Mouse (Mus musculus) heart, postnatal 0 days (tissue): ENCODE measurements around the gene Gm11034. TPM values are rescaled to one million over a fixed set of nuclear protein-coding genes. Genes with fewer than 3 reads are reported as not detected.

ENCODE experiments used
- ATAC-seq: fragments of 200-750 bp; cut with Nextera tagmentation; 2 replicates; pipeline ENCODE4 v1.8.0; 2017; ENCODE audit warnings: low read depth, moderate number of reproducible peaks, moderate library complexity; ENCODE audit not compliant: insufficient read depth
- DNase-seq: peaks from one replicate; pipeline ENCODE4 v3.0.0-alpha.2; 2016; ENCODE audit warnings: low spot score
- H3K27ac ChIP-seq: fragments of 300-500 bp; sonication (generic); 2 replicates; pipeline ENCODE4 v1.5.1; 2014; ENCODE audit warnings: low read depth, mild to moderate bottlenecking
- H3K27me3 ChIP-seq: fragments of 300-500 bp; sonication (generic); 2 replicates; pipeline ENCODE4 v1.6.1; 2014; ENCODE audit warnings: low read length, mixed read lengths; ENCODE audit not compliant: control insufficient read depth, insufficient read depth
- H3K36me3 ChIP-seq: fragments of 300-500 bp; sonication (generic); replicated peaks from 2 replicates; pipeline ENCODE4 v1.6.1; 2014; ENCODE audit warnings: low read length, mixed read lengths; ENCODE audit not compliant: control insufficient read depth, insufficient read depth
- H3K4me1 ChIP-seq: fragments of 300-500 bp; sonication (generic); 2 replicates; pipeline ENCODE4 v1.6.1; 2014; ENCODE audit warnings: antibody characterized with exemption; ENCODE audit not compliant: control insufficient read depth, insufficient read depth
- H3K4me2 ChIP-seq: fragments of 300-500 bp; sonication (generic); 2 replicates; pipeline ENCODE4 v1.6.1; 2014; ENCODE audit warnings: low read depth, mild to moderate bottlenecking, low read length, moderate library complexity
- H3K4me3 ChIP-seq: fragments of 300-500 bp; sonication (generic); 2 replicates; pipeline ENCODE4 v1.5.1; 2014; ENCODE audit warnings: low read depth, low read length
- H3K9ac ChIP-seq: fragments of 300-500 bp; sonication (generic); replicated peaks from 2 replicates; pipeline ENCODE4 v1.6.1; 2014; ENCODE audit warnings: low read depth, low read length, mixed read lengths
- H3K9me3 ChIP-seq: fragments of 300-500 bp; sonication (generic); replicated peaks from 2 replicates; pipeline ENCODE4 v1.6.1; 2016; ENCODE audit warnings: low read length; ENCODE audit not compliant: control insufficient read depth
- CTCF ChIP-seq: IDR thresholded peaks from 2 replicates; pipeline ENCODE4 v1.5.1; 2016; ENCODE audit warnings: antibody characterized with exemption, control low read depth, low read depth
- EP300 ChIP-seq: IDR thresholded peaks from 2 replicates; pipeline ENCODE4 v1.6.1; 2016; ENCODE audit warnings: antibody characterized with exemption, low read depth
- WGBS: fragments of 180-500 bp; shearing (Covaris S2); extraction: QIAGEN DNeasy Blood & Tissue Kit; methylation state at CpG from one replicate; pipeline ENCODE4 v1.1.7; 2014; 5-methylcytosine and 5-hydroxymethylcytosine counted together
- polyA plus RNA-seq: library from polyadenylated mRNA; unstranded; fragments of >200 nt; fragmentation: Nextera tagmentation; extraction: Ambion mirVana; gene quantifications from 2 replicates; pipeline ENCODE4 v1.2.1, GENCODE M21; 2015
- total RNA-seq: library from RNA; depleted of rRNA; stranded (reverse); fragments of >200 nt; gene quantifications from 2 replicates; pipeline ENCODE4 v1.2.3, GENCODE M21; 2014; ENCODE audit warnings: low replicate concordance; rRNA removed

The Gm11034 gene
- total RNA-seq: not detected in 2 replicates
- not detected in 2 replicates for polyA plus RNA-seq

GRCm38 (mm10) chr8:72213536-72213935, at the start of gene Gm11034:
Gene Gm11034, minus strand, starts transcription at chr8:72213636.
- Histone ChIP-seq H3K4me3 (no peak within 1 kb of the TSS), H3K27ac (no peak within 1 kb of the TSS), H3K4me1 (no peaks in the 10 kb centered on the region), H3K9me3 (no peaks in the 10 kb centered on the region), H3K4me2 (no peak within 1 kb of the TSS), H3K9ac (no peak within 1 kb of the TSS), H3K27me3 (no peaks in the 10 kb centered on the region), H3K36me3 (no peaks in the 10 kb centered on the region)
- TF ChIP-seq CTCF: no peak
- no peak for TF ChIP-seq EP300
- DNase-seq: no peak
- 67% methylated on average over 4 of the region's 4 CpGs for WGBS
- ATAC-seq: no peak

- no peak for ATAC-seq
- Histone ChIP-seq H3K4me2 (no peak overlapping the region), H3K4me1 (peaks cover 11% of the 10 kb centered on the region), H3K9ac (no peak overlapping the region), H3K27me3 (no peaks in the 10 kb centered on the region), H3K36me3 (no peaks in the 10 kb centered on the region), H3K4me3 (no peak overlapping the region), H3K27ac (no peak overlapping the region), H3K9me3 (no peaks in the 10 kb centered on the region)
- DNase-seq: no peak
- WGBS: 93% methylated on average over 2 of the region's 2 CpGs
- TF ChIP-seq CTCF: no peak
- TF ChIP-seq EP300: no peak
Observed at GRCm38 (mm10) chr8:72262756-72263155, 49.3 kb upstream of the Gm11034 start.

DNA sequence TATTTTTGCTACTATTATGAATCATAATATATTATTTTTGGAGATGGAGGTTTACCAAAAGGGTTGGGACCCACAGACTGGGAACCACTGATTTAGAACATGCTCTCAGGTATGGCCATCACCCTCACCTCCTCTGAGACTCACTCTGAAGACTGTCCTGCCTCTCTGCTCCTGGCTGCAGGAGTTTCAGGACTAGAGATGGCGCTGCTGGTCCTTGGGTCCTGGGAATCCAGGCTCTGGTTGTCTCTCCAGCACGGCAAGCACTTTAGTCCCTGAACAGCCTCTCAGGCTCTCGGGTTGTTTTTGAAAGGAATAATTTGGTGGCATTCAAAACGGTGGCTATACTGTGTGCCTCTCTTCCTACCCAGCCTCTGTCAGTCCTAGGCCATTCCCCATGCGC, 48.4 kb upstream of the Gm11034 start:
- WGBS: 36% methylated on average over 5 of the region's 5 CpGs
- H3K9ac ChIP-seq: no peak overlapping the region
- DNase-seq: peak; percentile 37

DNA sequence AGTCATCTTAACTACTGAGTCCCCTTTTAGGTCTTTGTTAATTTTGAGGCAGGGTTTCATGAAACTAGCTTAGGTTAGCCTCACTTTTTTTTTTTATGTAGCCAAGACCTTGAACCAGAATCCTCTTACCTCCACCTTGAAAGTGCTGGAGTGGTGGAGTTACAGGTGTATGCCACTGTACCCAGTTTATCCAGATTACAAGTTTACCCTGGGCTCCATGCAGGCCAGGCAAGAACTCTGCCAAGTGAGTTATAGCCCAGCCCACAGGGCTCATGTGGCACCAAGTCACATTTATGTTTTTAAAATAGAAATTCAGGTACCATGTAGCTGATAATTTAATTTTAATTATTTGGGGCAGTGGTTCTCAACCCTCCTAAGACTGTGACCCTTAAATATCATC, 48.0 kb upstream of the Gm11034 start:
- H3K27ac ChIP-seq: peak overlapping the region; percentile 80
- DNase-seq: no peak
- no peak overlapping the region for H3K4me2 ChIP-seq
- no peak for ATAC-seq
- H3K9ac ChIP-seq: no peak overlapping the region
- H3K4me1 ChIP-seq: peaks cover 11% of the 10 kb centered on the region
- H3K4me3 ChIP-seq: no peak overlapping the region
- no peaks in the 10 kb centered on the region for H3K9me3 ChIP-seq
- TF ChIP-seq EP300 (no peak), CTCF (no peak)
- H3K27me3 ChIP-seq: no peaks in the 10 kb centered on the region
- H3K36me3 ChIP-seq: 0 out of 2 replicates have a peak, but pooled peaks cover 4% of the 10 kb centered on the region

More for the DNA sequence above, 48.4 kb upstream of the Gm11034 start:
- no peak overlapping the region for H3K4me2 ChIP-seq
- H3K4me1 ChIP-seq: peaks cover 11% of the 10 kb centered on the region
- TF ChIP-seq EP300 (no peak), CTCF (peak; percentile 57)
- no peaks in the 10 kb centered on the region for H3K27me3 ChIP-seq
- ATAC-seq: no peak; the same call in 1 of the 2 replicates
- 0 out of 2 replicates have a peak, but pooled peaks cover 2% of the 10 kb centered on the region for H3K36me3 ChIP-seq
- H3K4me3 ChIP-seq: no peak overlapping the region
- no peaks in the 10 kb centered on the region for H3K9me3 ChIP-seq
- no peak overlapping the region for H3K27ac ChIP-seq

DNA sequence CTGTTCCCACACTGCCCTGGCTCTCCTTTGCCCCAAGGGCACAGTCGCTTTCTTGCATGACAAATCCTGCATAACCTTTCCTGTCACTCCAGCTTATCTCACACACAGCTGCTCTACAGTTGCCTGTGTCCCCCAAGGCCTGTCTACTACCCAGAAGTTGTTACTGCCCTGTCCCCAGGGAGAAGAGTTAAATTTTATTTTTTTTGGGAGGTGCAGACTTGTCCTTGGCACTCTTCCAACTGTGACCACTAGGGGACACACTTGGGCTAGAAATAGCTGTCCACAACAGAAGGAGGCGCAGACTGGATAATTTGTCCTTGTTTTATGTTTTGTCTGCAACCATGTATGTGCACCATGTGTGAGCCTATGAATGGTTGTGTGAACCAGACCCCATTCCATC, 47.6 kb upstream of the Gm11034 start:
- DNase-seq: peak; percentile 88
- H3K9me3 ChIP-seq: no peaks in the 10 kb centered on the region
- H3K4me3 ChIP-seq: no peak overlapping the region
- no peak for TF ChIP-seq EP300
- TF ChIP-seq CTCF: peak; percentile 82
- 3% methylated on average over 2 of the region's 2 CpGs for WGBS
- ATAC-seq: peak; percentile 61
- H3K4me1 ChIP-seq: peaks cover 11% of the 10 kb centered on the region
- peak overlapping the region; percentile 31; the same call in 1 of the 2 replicates for H3K9ac ChIP-seq
- peak overlapping the region; percentile 80 for H3K27ac ChIP-seq
- H3K27me3 ChIP-seq: no peaks in the 10 kb centered on the region
- 0 out of 2 replicates have a peak, but pooled peaks cover 5% of the 10 kb centered on the region for H3K36me3 ChIP-seq
- no peak overlapping the region for H3K4me2 ChIP-seq

- Histone ChIP-seq H3K4me2 (no peak overlapping the region), H3K9ac (peak overlapping the region; percentile 31; the same call in 1 of the 2 replicates), H3K27ac (peak overlapping the region; percentile 80), H3K27me3 (no peaks in the 10 kb centered on the region), H3K4me3 (no peak overlapping the region), H3K4me1 (peaks cover 11% of the 10 kb centered on the region), H3K36me3 (0 out of 2 replicates have a peak, but pooled peaks cover 9% of the 10 kb centered on the region), H3K9me3 (no peaks in the 10 kb centered on the region)
- DNase-seq: no peak
- ATAC-seq: peak; percentile 18; the same call in 1 of the 2 replicates
- TF ChIP-seq EP300: no peak
- no peak for TF ChIP-seq CTCF
- 46% methylated on average over 4 of the region's 4 CpGs for WGBS
Observed at GRCm38 (mm10) chr8:72260585-72260984, 47.1 kb upstream of the Gm11034 start.
